Mouse (Mus musculus): ENCODE measurements around the gene Fth1. TPM values are rescaled to one million over a fixed set of nuclear protein-coding genes. Genes with fewer than 3 reads are reported as not detected.

Gene Fth1
- polyA plus RNA-seq, 1 experiment from 2014 or later = 1,957 TPM

DNA sequence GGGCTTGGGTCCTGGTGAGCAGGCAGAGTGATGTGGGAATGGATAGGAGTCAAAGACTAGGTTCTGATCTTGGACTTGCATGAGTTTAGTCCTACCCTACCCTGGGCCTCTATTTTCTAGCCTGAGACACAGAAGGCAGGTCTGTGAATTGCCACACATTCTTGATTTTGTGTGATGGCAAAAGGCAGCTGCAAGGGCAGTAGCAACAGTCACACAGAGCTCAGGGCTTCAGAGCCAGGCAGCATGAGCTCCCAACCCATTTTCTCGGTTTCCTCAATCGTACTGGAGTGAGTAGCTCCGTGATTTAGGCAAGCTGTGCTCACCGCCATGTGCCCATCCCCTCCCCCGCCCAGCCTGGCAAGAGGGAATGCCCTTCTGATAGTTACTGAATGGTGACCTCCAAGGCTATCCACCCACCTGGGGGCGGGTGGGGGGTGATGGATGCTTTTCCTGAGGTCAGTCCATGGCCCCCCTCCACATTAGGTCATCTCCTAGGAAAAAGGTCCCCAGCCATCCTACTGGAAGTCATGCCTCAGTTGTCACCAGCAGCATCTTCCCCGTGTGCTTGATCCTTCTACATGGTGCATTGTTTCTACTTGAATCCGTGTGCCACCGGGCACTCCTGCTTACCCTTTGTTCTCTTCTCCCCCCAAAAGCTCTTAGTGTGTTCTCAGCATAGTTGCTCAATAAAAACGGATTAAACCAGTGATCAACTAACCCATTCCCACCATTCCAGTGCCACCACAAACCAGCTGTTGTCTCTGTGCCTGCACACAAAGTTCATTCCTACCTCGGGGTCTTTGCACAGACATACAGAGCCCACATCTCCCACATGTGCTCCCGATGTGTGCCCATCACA, 17.0 kb downstream of the Fth1 start:
- no peak overlapping the region for H3K27ac ChIP-seq (ENCODE audit: low read length)
- no peaks in the 10 kb centered on the region for H3K36me3 ChIP-seq (ENCODE audit: control insufficient read depth, insufficient read depth, low read length)
- ATAC-seq (ENCODE audit: low read depth) = no peak
- 66% methylated on average over 12 of the region's 12 CpGs for WGBS
- peaks cover 11% of the 10 kb centered on the region for H3K4me1 ChIP-seq (replicated peaks; ENCODE audit: control insufficient read depth, insufficient read depth, low read length)
- H3K4me3 ChIP-seq (ENCODE audit: low read length) = no peak overlapping the region
- no peak overlapping the region for H3K9ac ChIP-seq (ENCODE audit: low read length)
- no peaks in the 10 kb centered on the region for H3K27me3 ChIP-seq (ENCODE audit: control insufficient read depth, insufficient read depth, low read depth, low read length)
- H3K9me3 ChIP-seq (ENCODE audit: control insufficient read depth, low read length) = no peaks in the 10 kb centered on the region
- H3K4me2 ChIP-seq (ENCODE audit: low read depth, low read length) = no peak overlapping the region

DNA sequence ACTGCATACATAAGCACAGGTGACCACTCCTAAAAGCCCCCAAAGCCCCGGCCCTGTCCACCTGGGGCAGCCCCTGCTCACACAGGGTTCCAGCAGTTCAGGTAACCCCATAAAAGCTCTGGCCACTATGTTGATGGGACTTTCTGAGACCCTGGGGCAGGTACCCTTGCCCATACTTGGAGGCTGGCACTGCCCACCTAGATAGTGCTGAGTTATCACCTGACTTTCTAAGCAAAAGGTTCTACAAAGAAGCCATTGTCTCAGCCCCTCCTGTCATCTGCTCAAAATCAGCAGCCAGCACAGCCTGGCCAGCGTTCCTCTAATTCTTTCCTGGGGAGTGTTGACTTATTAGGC, 17.6 kb downstream of the Fth1 start:
- 68% methylated on average over 2 of the region's 2 CpGs for WGBS
- Histone ChIP-seq H3K27me3 (ENCODE audit: control insufficient read depth, insufficient read depth, low read depth, low read length) (no peaks in the 10 kb centered on the region), H3K9me3 (ENCODE audit: control insufficient read depth, low read length) (no peaks in the 10 kb centered on the region), H3K27ac (ENCODE audit: low read length) (no peak overlapping the region), H3K4me1 (replicated peaks; ENCODE audit: control insufficient read depth, insufficient read depth, low read length) (peaks cover 6% of the 10 kb centered on the region), H3K9ac (ENCODE audit: low read length) (no peak overlapping the region), H3K4me3 (ENCODE audit: low read length) (no peak overlapping the region), H3K4me2 (ENCODE audit: low read depth, low read length) (no peak overlapping the region), H3K36me3 (ENCODE audit: control insufficient read depth, insufficient read depth, low read length) (no peaks in the 10 kb centered on the region)
- no peak for ATAC-seq (ENCODE audit: low read depth)

DNA sequence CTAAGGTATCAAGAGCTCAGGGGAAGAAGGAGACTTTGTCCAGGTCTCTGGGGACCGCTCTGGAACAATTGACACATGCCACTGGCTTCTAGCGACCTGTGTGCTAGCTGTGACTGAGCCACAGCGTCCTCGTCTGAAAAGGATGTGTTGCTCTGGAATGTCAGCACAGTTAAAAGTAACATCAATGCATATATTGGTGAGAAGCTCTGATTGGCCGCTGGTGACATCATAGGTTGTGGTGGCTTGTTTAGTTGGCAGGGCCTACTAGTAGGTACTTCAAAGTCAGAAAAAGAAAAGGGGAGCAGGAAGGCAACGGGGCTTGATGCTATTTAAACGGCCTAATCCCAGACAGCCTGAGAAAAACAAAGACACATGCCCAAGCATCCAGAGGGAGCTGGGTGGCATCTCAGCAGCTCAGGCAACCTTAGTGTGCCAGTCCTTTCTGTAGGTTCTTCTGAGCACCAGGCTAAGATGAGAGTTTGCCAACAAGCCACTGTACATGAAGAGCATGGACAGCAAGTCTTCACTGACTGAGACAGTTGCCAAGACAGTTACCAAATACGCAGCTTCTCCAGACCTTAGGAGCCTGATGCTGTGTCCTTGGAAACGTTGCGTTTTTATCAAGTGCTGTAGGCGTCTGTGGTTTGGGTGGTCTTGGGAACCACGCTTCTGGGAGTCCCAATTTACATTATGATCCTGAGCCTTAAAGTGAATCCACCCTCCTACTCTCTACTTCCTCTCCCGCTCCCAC, 18.5 kb downstream of the Fth1 start:
- Histone ChIP-seq H3K36me3 (ENCODE audit: control insufficient read depth, insufficient read depth, low read length) (no peaks in the 10 kb centered on the region), H3K27me3 (ENCODE audit: control insufficient read depth, insufficient read depth, low read depth, low read length) (no peaks in the 10 kb centered on the region), H3K4me1 (replicated peaks; ENCODE audit: control insufficient read depth, insufficient read depth, low read length) (no peaks in the 10 kb centered on the region), H3K9ac (ENCODE audit: low read length) (no peak overlapping the region), H3K4me3 (ENCODE audit: low read length) (no peak overlapping the region), H3K4me2 (ENCODE audit: low read depth, low read length) (no peak overlapping the region), H3K27ac (ENCODE audit: low read length) (no peak overlapping the region), H3K9me3 (ENCODE audit: control insufficient read depth, low read length) (no peaks in the 10 kb centered on the region)
- 55% methylated on average over 13 of the region's 13 CpGs for WGBS
- no peak for ATAC-seq (ENCODE audit: low read depth)

DNA sequence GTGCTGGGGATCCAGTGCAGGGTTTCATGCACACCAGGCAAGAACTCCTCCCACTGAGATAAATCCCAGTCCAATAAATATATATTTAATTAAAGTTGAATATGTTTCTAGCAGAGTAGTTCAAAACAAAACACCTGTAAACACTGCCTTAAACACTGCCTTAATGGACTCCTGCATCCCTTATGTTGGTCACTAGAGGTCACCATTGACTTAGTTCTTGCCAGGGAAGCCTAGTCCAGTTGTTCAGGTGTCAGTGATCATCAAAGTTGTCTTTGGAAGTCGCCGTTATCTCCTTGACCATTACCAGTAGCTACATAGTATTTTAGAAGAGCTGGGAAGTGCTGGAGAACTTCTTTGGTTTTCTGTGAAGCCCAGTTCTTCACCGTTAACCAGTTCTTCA, 19.9 kb downstream of the Fth1 start:
- no peaks in the 10 kb centered on the region for H3K9me3 ChIP-seq (ENCODE audit: control insufficient read depth, low read length)
- no peaks in the 10 kb centered on the region for H3K4me1 ChIP-seq (replicated peaks; ENCODE audit: control insufficient read depth, insufficient read depth, low read length)
- no peak overlapping the region for H3K9ac ChIP-seq (ENCODE audit: low read length)
- no peak overlapping the region for H3K4me3 ChIP-seq (ENCODE audit: low read length)
- 14% methylated on average over 3 of the region's 3 CpGs for WGBS
- no peaks in the 10 kb centered on the region for H3K27me3 ChIP-seq (ENCODE audit: control insufficient read depth, insufficient read depth, low read depth, low read length)
- H3K27ac ChIP-seq (ENCODE audit: low read length) = no peak overlapping the region
- H3K4me2 ChIP-seq (ENCODE audit: low read depth, low read length) = no peak overlapping the region
- H3K36me3 ChIP-seq (ENCODE audit: control insufficient read depth, insufficient read depth, low read length) = no peaks in the 10 kb centered on the region
- ATAC-seq (ENCODE audit: low read depth) = 0 out of 2 replicates have a peak, but pooled peaks have one; percentile 37

DNA sequence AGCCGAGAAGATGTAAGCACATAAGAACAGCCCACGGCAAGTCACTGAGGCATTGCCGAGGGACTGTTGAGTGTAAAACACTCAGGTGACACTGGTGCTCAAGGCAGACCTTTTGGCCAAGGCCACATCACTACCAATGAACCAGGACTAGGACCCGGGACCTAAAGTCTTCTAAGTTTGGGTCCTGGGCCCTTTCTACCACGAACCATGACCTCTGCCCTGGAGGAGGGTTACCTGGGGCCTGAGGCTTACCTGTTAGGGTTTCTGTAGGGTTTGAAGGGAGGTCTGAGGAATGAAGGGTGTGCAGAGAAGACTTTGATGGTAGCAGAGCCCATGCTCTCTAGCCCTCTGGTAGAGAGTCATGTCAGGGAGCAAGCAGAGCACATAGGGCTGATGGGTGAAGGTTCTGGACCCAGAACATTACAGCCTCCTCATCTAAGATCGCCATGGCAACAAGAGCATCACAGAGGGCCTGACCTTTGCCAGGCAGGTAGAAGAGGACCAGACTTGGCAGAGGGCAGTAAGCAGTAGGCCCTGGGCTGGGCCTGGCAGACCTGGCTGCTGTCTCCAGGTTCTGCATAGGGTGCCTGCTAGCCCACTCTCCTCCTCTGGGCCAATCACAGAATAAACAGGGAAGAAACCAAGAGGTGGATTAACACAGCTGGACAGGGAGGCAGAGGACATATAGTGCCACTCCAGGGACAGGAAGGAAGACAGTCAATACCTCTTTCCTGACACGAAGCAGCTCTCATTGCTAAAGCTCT, 21.0 kb downstream of the Fth1 start, which contains the start of the genes Best1 and Rab3il1:
Gene Best1 (minus strand): TSS at position 428 of the 764 bp plus-strand sequence.
Gene Rab3il1 (plus strand): TSS at position 464 of the 764 bp plus-strand sequence.
- ATAC-seq (ENCODE audit: low read depth) = no peak
- no peaks in the 10 kb centered on the region for H3K27me3 ChIP-seq (ENCODE audit: control insufficient read depth, insufficient read depth, low read depth, low read length)
- H3K4me2 ChIP-seq (ENCODE audit: low read depth, low read length) = no peak within 1 kb of the TSS
- 68% methylated on average over 7 of the region's 7 CpGs for WGBS
- H3K9me3 ChIP-seq (ENCODE audit: control insufficient read depth, low read length) = no peaks in the 10 kb centered on the region
- no peak within 1 kb of the TSS for H3K27ac ChIP-seq (ENCODE audit: low read length)
- H3K4me1 ChIP-seq (replicated peaks; ENCODE audit: control insufficient read depth, insufficient read depth, low read length) = no peaks in the 10 kb centered on the region
- H3K4me3 ChIP-seq (ENCODE audit: low read length) = no peak within 1 kb of the TSS
- no peaks in the 10 kb centered on the region for H3K36me3 ChIP-seq (ENCODE audit: control insufficient read depth, insufficient read depth, low read length)
- no peak within 1 kb of the TSS for H3K9ac ChIP-seq (ENCODE audit: low read length)

DNA sequence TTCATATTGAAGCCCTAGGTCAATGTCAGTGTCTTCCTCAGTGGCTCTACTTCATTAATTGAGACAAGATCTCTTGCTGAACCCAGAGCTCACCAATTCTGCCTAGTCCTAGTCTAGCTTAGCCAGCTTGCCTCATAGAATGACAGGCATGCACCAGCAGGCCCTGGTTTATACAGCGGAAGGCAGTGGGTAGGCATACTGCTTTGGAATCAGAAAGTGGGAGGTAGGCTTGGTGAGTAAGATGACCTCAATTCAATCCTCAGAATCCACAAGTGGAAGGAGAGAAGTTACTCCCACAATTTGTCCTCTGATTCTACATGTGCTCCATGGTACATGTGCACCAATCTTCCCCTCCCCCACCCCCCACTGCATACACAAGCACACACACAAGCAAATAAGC, 23.3 kb downstream of the Fth1 start:
- no peak for ATAC-seq (ENCODE audit: low read depth)
- Histone ChIP-seq H3K4me1 (replicated peaks; ENCODE audit: control insufficient read depth, insufficient read depth, low read length) (no peaks in the 10 kb centered on the region), H3K9me3 (ENCODE audit: control insufficient read depth, low read length) (no peaks in the 10 kb centered on the region), H3K27ac (ENCODE audit: low read length) (no peak overlapping the region), H3K4me3 (ENCODE audit: low read length) (no peak overlapping the region), H3K36me3 (ENCODE audit: control insufficient read depth, insufficient read depth, low read length) (no peaks in the 10 kb centered on the region), H3K9ac (ENCODE audit: low read length) (no peak overlapping the region), H3K4me2 (ENCODE audit: low read depth, low read length) (no peak overlapping the region), H3K27me3 (ENCODE audit: control insufficient read depth, insufficient read depth, low read depth, low read length) (no peaks in the 10 kb centered on the region)
- WGBS = 93% methylated on average over 1 of the region's 1 CpGs

DNA sequence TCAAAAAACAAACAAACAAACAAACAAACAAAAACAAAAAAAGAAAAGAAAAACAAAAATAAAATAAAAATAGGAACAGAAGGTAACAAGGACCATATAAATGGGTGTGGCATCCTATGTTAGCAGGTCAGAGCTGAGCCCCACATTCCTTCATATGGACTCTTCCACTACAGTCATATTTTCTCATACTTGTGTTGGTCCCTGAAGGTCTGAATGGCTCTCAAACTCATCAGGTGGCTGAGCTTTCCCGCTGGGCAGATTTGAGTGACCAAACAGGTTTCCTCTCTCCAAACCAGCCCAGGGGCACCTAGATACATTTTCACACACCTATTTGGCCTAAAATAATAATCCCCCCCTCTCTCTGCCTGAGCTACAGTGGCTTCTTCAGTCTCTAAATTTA, 31.0 kb downstream of the Fth1 start:
- no peaks in the 10 kb centered on the region for H3K9me3 ChIP-seq (ENCODE audit: control insufficient read depth, low read length)
- H3K36me3 ChIP-seq (ENCODE audit: control insufficient read depth, insufficient read depth, low read length) = no peaks in the 10 kb centered on the region
- no peak overlapping the region for H3K4me3 ChIP-seq (ENCODE audit: low read length)
- H3K4me1 ChIP-seq (replicated peaks; ENCODE audit: control insufficient read depth, insufficient read depth, low read length) = peaks cover 13% of the 10 kb centered on the region
- peak; percentile 37; the same call in 1 of the 2 replicates for ATAC-seq (ENCODE audit: low read depth)
- H3K4me2 ChIP-seq (ENCODE audit: low read depth, low read length) = no peak overlapping the region
- no peaks in the 10 kb centered on the region for H3K27me3 ChIP-seq (ENCODE audit: control insufficient read depth, insufficient read depth, low read depth, low read length)
- H3K9ac ChIP-seq (ENCODE audit: low read length) = no peak overlapping the region
- no peak overlapping the region for H3K27ac ChIP-seq (ENCODE audit: low read length)
- 54% methylated on average over 1 of the region's 1 CpGs for whole genome bisulfite sequencing

DNA sequence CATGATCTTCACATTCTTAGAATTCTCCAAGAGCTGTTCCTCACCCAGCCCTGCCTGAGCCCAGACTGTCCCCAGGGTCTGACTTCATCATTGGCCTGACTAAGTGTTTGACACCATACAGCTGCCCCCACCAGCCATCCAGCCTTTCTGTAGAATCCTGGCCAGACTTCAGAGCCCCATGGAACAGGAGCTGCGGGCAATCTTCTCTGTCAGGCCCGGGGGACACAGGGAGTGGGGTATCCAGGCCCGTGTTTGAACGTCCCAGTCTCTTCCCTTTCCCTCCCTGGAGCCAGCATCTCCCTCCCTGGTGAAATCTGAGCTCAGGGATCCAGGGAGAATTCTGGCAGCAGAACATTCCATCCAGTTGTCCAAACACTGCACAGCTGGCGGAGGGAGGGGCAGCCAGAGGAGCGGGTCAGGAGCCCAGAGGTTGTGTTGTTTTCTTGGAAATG, 32.5 kb downstream of the Fth1 start:
- H3K36me3 ChIP-seq (ENCODE audit: control insufficient read depth, insufficient read depth, low read length) = no peaks in the 10 kb centered on the region
- H3K27me3 ChIP-seq (ENCODE audit: control insufficient read depth, insufficient read depth, low read depth, low read length) = no peaks in the 10 kb centered on the region
- ATAC-seq (ENCODE audit: low read depth) = peak; percentile 76
- no peak overlapping the region for H3K4me2 ChIP-seq (ENCODE audit: low read depth, low read length)
- peak overlapping the region; percentile 49; the same call in 1 of the 2 replicates for H3K9ac ChIP-seq (ENCODE audit: low read length)
- no peaks in the 10 kb centered on the region for H3K9me3 ChIP-seq (ENCODE audit: control insufficient read depth, low read length)
- H3K27ac ChIP-seq (ENCODE audit: low read length) = peak overlapping the region; percentile 79
- H3K4me1 ChIP-seq (replicated peaks; ENCODE audit: control insufficient read depth, insufficient read depth, low read length) = peaks cover 17% of the 10 kb centered on the region
- H3K4me3 ChIP-seq (ENCODE audit: low read length) = no peak overlapping the region
- 8% methylated on average over 6 of the region's 6 CpGs for WGBS

DNA sequence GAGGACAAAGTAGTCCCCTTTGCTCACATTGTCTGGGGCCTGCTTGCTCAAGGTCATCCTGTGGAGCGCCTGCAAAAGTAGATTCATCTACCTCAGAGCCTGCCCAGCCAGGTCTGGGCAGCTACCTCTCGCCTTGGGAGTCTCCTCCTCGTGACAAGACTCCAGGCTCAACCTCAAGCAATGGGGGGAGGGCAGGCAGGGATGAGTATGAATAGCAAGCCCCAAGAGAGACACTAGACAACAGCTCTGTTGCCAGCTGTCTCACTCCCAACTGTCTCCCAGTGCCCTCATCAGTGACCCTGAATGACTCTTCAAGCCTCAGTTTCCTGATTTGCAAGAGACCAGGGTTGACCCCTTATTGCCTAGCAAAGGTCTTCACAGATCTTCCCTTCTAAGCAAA, 33.0 kb downstream of the Fth1 start:
- Histone ChIP-seq H3K9me3 (ENCODE audit: control insufficient read depth, low read length) (no peaks in the 10 kb centered on the region), H3K4me3 (ENCODE audit: low read length) (no peak overlapping the region), H3K27me3 (ENCODE audit: control insufficient read depth, insufficient read depth, low read depth, low read length) (no peaks in the 10 kb centered on the region), H3K4me2 (ENCODE audit: low read depth, low read length) (no peak overlapping the region), H3K9ac (ENCODE audit: low read length) (0 out of 2 replicates have a peak overlapping the region, but pooled peaks have one; percentile 2), H3K4me1 (replicated peaks; ENCODE audit: control insufficient read depth, insufficient read depth, low read length) (peaks cover 18% of the 10 kb centered on the region), H3K27ac (ENCODE audit: low read length) (peak overlapping the region; percentile 65), H3K36me3 (ENCODE audit: control insufficient read depth, insufficient read depth, low read length) (no peaks in the 10 kb centered on the region)
- WGBS = 24% methylated on average over 3 of the region's 3 CpGs
- no peak for ATAC-seq (ENCODE audit: low read depth)
